Mouse (Mus musculus) G1E (cell line): ENCODE measurements around the gene Strn3.

Experiments used
- CTCF ChIP-seq: IDR thresholded peaks from 2 replicates; pipeline ENCODE4 v1.5.1; 2012; ENCODE audit warnings: low read depth, low read length, inconsistent platforms, mixed read lengths
- TAL1 ChIP-seq: conservative IDR thresholded peaks from 2 replicates; pipeline ENCODE4 v1.6.1; 2012; ENCODE audit warnings: low read depth, low read length, inconsistent platforms, mixed read lengths

- no peak for TF ChIP-seq CTCF
- no peak for TF ChIP-seq TAL1
Measured at GRCm38 (mm10) chr12:51696157-51696556, 4.5 kb upstream of the Strn3 start.
